Mouse (Mus musculus) gastrocnemius, postnatal 25 days (tissue): ENCODE results near the gene Rd3. TPM values are rescaled to one million over a fixed set of nuclear protein-coding genes. Genes with fewer than 3 reads are reported as not detected.

Experiments used
- DNase-seq: peaks from one replicate; pipeline ENCODE4 v3.0.0; 2022
- total RNA-seq, 2 experiments: library from RNA; stranded (reverse); gene quantifications; 1 replicate in 1 of 2; 2 replicates in 1 of 2; pipeline ENCODE4 v1.2.3; 2021

Gene Rd3
- total RNA-seq, 2 experiments from 2014 or later = 0.15 TPM; not detected in 1

DNA sequence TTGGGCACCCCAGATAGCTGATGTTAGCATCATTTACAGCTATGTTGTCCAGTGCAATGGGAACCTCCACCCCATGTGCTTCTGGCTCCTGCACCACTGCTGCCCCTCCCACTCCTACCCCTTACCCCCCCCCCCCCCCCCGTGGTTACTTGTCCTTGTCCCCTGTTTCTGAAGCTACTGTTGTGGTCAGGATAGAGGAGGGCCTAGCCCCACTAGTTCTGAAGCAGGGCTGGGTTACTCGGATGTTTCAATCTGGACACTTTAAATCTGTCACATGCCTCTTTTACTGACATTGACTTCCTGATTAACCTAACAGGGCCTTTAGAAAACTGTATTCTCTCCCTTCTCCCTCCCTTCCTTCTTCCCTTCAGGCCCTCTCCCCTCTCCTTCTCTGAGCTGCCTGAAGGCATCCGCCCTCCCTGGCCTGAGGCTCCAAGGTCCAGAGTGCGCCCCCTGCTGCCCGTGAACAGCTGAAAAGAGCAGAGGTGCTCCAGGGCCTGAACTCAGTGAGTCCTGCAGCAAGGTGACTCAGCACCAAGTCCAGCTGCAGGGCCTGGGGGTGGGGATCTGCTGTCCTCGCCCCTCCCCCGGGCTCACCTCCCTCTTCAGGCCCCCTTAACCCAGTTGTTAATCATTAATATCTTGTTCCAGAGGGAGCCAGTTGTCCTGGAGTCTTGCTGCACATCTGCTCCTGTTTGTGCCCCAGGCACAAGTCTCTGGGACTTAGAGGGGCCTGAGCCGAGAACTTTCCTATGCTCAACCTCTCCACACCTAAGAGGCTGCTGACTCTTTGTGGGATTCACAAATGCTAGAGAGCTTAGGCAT, 13.0 kb upstream of the Rd3 start:
- peak; percentile 69 for DNase-seq

DNA sequence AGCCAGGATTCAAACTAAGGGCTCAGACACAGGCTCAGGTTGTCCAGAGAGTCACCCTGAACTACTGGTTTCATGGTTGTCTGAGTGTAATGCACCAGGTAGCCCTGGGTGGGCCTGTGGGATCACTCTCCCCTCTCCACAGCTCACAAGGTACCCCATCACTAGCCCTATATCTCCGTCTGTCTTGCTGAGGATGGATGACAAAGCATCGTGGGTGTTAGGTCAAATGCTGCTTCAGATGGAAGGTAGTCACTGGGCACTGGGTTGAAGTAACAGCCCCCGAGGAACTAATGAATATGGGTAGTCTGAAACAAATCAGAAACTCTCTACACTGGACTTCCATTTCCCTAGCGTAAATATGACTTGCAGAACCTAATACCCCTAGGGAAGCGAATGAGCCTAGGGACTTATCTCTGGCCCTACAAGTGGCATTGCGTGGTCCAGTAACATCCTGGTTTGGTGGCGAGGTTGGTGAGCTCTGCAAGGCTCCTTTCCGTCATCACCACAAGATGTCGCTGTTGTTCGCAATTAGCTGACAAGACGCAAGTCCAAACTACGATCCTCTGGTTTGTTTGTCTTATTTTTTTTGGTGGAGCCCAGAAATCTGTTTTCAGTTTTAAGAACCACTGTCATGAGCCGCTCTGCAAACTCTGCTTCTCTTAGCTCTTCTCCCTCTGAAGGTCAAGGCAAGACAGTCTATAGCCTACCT, 12.2 kb upstream of the Rd3 start:
- DNase-seq = peak; percentile 52

DNA sequence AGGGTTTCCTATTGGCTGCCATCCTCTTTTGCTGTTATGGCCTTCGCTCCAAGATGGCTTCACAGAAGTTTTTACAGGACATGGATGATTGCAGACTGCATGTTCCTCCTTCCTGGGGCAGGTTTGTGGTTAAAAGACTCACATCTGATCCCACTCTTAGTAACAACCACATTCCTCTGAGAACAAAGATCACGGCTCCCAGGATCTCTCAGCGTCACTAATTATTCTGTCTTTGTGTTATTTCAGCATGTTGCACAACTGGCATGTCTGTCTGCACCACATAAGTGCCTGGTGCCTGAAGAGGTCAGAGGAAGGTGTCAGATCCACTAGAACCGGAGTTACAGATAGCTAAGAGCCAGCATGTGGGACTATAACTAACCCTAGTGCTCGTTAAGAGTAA, 7.2 kb upstream of the Rd3 start:
- no peak for DNase-seq

DNA sequence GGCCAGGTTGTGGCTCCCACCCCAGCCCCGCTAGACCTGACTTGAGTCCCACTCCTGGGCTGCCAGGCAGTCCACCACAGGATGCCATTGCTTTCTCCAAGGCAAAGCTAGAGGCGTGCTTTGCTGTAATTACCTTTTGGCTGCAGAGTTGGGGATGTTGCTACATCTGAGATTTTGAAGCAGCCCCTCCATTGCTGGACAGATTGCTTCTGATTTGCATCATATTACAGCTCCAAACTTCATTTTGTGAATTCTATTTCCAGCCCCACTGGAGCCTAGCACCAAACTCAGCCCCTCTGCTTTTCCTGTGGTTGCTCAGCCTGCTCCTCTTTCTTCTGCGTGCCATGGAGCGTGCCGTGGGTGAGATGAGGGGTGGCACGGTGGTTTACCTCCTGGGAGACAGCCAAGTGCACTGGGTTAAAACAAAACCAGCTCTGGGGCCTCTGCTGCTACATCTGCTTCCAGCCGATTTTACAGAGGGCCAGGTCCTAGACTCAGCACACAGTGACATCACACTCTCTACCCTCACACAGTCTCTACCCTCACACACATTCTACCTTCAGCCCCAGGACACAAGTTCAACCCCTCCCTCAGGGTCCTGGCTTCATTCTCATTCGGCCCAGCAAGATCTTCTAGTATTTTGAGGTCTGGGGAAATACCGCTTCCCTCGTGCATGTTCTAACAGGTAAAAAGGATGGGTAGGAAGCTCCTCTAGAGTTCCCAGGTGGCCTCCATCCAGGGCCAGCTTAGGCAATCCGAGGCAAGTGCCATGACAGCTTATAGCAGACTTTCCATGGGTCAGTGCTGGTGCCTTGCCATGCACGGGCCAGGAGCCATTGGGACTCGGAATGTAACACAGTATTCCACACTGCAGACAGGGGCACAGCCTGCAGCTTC, 2.4 kb upstream of the Rd3 start:
- no peak for DNase-seq

DNA sequence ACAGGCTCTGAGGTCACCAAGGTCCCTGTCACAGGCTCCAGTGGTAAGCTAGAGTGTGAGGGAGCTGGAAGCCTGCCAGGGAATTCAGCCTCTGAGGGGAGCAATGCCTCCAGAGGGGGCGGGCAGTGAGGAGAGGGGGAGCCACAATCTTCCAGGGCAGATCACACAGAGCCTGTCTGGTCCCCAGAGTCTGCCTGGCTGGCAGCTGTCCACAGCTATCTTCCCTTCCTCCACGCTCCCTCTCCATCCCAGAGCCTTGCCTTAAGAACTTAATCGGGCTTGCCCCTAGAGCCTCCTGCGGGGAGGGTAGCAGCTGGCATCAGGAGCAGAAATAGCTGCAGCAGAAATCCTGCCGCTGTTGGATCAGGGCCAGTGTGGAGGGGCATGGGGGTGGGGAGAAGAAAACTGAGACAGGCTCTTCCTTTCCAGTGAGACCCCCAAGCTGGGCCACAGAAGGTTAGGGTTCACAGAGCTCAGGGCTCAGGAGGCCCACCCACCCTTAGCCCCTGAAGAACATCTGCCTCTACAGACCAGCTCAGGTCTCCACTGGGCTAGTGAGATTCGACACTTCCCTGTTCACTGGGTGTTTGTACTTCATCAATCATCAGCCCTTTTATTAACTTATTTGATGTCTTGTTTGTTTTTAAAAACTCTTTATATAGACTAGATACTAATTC, 4.4 kb downstream of the Rd3 start:
- DNase-seq = no peak

DNA sequence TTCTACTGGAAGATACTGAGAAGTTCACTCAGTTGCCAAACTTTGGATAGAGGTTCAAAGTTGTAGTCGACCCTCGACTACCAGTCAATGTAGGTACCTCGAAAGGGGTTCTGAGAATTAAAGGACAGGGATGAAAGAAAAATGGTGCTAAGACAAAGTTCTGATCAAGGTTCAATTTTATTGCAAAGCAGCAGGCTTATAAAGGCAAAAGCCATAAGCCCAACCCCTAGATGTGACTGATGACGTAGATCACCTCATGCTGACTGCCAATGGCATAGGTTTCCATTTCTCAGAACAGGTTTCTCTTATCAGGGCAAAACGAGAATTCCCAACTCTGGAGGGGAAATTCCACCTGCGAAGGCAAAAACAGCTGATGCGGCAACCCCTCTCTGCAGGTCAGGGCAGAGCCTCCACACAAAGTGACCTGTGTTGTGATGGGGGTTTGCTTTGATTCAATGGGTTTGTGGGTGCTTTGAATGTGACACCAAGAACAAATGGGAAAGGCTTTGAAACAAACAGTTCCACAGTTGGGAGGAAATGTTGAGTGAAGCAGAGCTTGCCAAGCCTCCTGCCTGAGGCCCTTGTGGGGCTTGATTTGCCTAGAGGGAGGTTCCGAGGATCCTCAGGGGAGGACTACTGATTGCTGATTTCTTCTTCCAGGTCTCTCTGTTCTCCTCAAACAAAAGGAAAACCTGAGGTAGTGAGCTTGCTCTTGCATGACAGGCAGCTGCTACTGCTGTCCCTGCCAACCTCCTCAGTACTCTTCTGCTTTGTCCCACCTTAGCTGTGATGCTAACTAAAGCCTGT, 9.7 kb downstream of the Rd3 start:
- no peak for DNase-seq

DNA sequence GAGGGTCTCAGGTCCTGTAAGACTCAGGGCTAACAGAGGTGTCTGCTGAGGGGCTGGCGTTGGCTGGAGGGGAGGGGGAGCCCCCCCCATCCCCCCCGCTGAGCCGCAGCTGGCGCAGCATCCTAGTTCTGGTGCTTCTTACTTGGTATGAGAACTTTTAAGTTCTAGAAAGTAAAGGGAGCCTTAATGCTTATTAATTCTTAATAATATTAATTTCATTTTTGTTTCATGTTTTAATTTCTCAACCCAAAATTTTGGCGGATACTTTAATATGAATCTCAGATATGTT, 10.3 kb downstream of the Rd3 start:
- DNase-seq = no peak

DNA sequence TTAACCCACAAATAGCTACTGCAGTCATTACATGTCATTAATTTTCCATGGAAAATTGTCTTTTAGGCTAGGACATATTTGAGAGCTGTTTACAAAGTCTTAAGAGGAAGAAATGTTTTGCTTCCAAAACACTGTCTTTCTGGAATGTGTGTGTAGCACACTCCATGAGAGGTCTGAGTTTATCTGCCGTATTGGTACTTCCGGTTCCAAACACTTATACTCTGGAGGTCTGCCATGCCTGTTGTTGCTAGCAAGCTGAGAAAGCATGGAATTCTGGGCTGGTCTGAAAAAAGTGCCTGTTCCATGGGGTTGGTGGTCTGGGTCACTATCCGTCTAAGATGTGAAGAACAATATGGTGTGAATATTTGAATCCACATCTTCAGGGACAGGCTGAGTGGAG, 11.5 kb downstream of the Rd3 start:
- no peak for DNase-seq

DNA sequence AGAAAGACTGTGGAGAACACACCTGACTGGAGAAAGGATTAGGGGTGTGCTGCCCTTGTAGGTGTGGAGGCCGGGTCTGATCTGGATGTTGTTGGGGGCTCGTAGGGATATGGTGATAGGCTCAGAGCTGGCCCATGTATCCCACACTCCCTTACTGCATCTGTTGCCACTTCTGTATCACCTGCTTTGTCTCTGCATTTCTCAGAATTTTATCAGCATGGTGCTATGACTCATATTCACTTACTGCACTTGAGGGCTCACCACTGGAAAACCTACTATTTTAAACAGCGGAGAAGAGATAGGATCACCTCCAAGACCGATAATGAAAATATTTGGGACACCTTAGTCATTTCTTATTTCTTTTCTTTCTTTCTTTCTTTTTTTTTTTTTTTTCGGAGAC, 11.9 kb downstream of the Rd3 start:
- DNase-seq = no peak

DNA sequence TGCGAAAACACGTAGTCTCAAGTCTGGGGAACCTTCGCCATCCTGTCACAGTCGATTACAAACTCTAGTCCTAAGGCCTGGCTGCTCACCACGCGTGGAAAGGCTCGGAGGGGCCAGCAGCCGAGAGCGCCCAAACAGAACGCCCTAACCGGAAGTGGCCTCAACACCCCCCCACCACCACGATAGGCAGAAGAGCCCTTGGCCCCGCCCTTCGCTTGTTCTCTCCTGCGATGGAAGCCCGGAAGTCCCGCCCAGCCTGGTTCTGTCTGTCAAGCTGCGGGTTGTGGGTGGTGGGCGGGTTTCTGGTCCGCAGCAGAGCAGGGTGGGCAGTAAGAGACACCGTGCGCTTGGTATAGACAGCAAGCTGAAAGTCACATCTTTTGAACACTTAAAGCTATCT, 12.8 kb downstream of the Rd3 start:
- DNase-seq = peak; percentile 94

DNA sequence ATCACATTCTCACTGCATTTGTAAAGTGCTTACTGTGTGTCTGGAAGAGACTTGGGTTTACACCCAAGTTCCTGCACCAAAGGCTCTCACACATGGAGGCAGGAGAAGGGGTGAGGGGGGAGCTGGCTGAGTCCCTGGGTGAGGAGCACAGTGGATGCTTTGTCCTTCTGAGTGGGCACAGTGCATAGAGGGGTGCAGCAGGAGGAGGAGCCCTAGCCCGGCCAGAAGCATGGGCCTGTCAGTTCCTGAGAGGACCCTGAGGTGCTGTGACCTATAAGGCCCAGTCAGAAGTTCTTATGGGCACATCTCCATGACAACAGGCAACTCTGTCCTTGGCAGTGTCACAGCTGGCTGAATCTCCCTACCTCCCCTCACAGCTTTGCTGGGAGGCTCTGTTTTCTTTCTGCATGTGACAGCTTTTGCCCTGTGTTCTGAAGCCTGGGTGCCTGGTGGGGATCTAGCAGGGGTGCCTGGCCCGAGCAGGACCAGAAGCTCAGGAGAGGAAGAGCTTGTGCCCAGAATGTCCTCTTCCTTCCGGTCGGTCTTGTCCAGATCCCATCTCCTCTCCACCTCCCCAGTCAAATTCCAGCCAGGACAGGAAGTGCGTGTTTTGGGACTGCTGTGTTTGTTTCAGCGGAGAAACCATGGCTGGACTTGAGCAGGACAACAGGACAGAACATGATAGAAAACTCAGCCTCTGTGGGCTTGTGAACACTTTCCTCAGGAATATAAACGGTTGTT, 15.0 kb downstream of the Rd3 start:
- no peak for DNase-seq

DNA sequence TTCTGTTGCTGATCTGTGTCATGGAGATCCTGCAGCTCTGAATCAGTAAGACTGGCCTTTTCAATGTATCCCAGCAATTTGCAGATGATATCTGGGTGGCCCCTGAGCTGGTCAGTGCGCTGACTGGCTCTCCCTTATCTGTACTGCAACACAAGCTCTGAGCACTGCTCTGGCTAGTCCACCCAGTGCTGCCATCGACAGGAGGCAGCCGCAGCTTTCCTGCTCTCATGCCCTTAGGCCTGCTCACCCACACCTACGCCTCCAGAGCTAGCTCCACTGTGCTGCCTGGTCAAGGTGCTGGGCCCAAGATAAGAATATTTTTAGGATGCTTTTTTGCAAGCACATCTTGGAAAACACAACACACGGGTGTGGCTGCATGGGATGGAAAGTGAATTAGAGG, 17.3 kb downstream of the Rd3 start:
- DNase-seq = no peak

DNA sequence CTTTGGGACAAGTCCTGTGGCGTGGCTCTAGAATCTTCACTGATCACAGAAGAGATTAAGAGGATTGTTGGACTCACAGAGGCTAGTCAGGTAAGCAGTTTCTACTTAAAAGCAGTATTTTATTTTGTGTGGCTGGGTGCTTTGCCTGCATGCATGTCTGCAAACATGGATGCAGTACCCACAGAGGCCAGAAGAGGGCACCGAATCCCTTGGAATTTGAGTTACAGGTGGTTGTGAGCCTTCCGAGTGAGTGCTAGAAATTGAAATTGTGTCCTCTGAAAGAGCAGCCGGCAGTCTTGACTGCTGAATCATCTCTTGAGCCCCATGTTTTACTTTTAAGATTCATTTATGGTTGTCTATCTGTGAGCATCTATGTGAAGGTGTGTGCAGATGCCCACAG, 18.3 kb downstream of the Rd3 start:
- no peak for DNase-seq

DNA sequence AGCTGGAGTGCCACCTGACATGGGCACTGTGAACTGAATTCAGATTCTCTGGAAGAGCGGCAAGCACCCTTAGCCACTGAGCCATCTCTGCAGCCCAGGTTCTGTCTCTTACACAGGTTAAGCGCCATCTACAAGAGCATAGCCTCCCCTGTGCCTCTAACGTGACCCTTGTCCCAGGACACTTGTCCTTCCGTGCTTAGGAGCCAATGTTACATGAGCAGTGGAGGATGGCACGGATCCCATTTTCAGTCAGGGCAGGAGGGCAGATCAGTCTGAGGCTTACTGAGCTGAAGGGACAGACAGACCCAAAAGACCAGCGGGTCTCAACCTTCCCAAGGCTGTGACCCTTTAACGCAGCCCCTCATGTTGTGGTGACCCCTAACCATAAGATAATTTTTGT, 18.7 kb downstream of the Rd3 start:
- no peak for DNase-seq

DNA sequence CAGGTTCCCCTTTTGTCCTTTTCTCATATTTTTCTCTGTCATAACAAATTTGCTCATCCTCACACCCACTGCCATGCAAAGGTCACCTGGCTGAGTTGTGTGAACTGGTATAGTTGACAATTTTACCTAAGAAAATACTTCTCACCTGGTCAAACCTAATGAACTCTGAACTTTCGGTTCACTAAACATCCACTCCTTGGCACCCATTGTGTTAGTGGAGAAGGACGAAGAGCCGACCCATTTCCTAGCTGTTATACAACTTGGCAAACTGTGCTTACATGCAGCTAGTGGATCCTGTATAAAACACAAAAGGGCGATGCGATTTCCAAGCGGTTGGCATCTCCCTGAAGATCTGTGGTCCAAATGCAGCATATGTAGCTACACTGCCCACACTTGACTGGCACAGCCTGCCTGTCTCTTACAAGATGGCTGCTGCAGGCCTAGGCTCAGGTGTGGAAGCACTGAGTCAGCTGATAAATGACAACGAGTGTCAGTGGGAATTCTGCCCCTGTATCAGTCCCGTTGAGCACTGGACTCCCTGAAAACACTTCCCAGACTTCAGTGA, 19.5 kb downstream of the Rd3 start:
- no peak for DNase-seq

DNA sequence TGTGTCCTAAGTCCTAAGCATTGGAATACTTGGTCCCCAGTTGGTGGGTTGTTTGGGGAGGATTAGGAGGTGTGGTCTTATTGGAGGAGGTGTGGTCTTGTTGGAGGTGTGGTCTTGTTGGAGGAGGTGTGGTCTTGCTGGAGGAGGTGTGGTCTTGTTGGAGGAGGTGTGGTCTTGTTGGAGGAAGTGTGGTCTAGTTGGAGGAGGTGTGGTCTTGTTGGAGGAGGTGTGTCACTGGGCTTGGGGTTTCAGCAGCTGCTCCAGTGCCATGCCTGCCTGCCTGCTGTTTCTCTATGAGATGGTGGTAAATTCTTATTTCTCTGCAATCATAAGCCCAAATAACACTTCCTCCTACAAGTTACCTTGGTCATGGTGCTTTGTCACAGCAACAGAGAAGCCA, 21.9 kb downstream of the Rd3 start:
- no peak for DNase-seq
